Mouse (Mus musculus) heart, postnatal 0 days (tissue): Measurements from ENCODE around the gene Micu1.

ENCODE experiments used
- CTCF ChIP-seq: IDR thresholded peaks from 2 replicates; pipeline ENCODE4 v1.5.1; 2016; ENCODE audit warnings: antibody characterized with exemption, control low read depth, low read depth
- EP300 ChIP-seq: IDR thresholded peaks from 2 replicates; pipeline ENCODE4 v1.6.1; 2016; ENCODE audit warnings: antibody characterized with exemption, low read depth

DNA sequence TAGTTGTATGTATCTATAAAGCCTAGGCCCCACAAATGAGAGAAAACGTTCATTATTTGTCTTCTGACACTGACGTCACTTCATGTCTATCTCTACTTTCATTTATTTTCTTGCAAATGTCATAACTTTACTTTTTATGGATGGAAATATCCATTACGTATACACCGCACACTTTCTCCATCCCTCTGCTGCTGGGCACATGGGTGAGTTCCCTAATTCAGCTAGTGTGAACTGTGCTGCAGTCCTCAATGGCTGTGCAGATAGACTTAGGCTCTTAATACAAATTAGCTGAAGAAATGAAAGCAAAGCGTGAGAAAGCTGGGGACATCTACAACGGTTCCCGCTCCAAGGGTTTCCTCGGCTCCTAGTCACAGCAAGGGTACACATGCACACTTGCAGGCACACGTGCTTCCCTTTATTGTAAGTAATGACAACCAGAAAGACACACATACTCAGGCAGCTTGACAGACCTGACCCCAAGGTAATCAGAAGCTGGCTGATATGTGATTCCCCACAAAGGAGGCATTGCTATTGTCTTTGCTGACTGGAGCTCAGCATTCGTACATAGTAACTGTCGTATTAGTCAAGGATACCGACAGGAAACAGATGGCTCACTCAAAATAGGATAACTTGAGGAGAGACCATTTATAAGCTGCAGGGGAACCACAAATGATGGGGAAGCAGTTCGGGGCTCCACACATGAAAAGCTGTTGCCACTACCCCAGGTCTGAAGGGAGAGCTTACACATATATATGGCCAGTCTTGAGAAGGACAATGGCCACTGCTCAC is 36.6 kb upstream of the Micu1 start:
- TF ChIP-seq CTCF (no peak), EP300 (no peak)
